Mouse (Mus musculus): ENCODE measurements around the gene Ranbp9.

The Ranbp9 gene

DNA sequence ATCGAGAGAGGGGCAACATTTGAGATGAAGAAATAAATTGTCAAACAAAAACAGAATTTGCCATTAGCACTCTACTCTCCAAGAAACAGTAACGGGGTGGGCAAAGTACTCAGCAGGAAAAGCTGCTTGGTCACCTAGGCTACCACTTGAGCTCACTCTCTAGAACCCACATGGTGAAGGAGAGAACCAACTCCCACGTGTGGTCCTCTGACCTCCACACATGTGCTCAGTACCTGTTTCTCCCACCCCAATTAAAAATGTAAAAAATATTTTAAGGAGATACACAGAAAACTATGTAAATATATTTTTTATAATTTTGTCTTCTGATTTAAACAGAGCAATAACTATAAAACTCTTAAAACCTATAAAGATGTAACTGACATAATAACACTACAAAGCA, 33.4 kb downstream of the Ranbp9 start:
- no peak for DNase-seq

DNA sequence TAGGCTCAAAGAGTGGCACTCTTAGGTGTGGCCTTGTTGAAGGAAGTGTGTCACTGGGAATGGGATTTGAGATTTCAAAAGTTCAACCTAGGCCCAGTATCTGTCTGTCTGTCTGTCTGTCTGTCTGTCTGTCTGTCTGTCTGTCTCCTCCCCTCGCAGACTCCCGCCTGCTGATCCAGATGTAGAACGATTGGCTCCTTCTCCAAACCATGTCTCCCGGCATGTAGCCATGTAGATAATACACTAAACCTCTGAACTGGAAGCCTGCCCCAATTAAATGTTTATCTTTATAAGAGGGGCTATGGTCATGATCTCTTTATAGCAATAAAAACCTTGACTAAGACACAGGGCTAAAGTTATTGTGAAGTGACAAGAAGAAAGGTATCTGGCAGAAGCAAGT, 35.3 kb downstream of the Ranbp9 start:
- no peak for DNase-seq

- no peak for DNase-seq
Measured at GRCm38 (mm10) chr13:43444717-43445116, 36.4 kb downstream of the Ranbp9 start.

DNA sequence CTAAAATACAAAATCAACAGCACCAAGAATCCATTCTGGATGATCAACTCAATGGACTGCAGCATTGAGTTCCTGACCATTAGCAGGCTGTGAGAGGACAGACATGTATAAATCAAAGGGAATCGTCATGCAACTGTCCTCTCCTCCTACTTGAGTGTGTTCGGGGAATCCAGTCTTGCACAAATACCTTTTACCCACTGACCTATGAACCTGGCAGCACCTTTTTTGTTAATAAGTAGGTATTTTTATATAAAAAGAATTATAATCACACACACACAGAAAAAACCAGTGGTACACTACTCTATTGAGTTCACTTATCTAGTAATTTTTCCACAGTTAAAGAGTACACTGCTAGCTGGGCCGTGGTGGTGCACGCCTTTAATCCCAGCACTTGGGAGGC, 37.4 kb downstream of the Ranbp9 start:
- no peak for DNase-seq

GRCm38 (mm10) chr13:43442551-43442950, 38.5 kb downstream of the Ranbp9 start:
- no peak for DNase-seq

DNA sequence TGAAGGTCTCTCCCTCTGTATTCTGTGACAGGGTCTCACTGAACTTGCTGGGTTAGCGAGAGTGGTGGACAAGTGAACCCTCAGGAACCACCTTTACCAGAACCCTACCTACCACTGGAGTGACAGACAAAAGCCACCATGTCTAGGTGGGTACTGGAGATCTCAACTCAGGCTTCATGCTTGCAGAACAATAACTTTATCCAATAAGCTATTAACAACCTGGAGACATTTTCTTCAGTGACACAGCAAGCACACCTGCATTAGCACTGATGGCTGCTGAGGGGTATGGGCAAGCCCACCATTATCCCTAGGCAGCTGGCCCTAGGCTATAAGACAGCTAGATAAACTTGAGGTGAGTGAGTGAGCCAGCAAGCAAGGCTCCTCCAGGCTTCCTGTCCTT, 40.7 kb downstream of the Ranbp9 start:
- DNase-seq = no peak

DNA sequence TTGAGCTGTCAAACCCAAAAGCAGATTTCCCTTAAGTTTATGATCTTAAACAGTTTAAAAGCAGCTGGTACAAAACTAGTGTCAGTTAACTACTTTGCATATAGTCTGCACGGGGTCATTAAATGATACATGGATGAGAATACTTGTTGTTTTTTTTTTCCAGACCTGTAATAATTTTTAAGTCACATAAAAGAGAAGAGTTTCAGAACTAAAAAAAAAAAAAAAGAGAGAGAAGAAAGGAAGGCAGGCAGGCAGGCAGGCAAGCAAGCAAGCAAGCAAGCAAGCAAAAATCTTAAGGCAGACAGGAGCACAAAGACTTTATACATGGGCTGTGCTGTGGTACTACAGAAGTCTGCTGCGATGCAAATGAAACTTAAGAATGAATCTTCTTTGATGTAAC, 47.7 kb downstream of the Ranbp9 start:
- DNase-seq = no peak

DNA sequence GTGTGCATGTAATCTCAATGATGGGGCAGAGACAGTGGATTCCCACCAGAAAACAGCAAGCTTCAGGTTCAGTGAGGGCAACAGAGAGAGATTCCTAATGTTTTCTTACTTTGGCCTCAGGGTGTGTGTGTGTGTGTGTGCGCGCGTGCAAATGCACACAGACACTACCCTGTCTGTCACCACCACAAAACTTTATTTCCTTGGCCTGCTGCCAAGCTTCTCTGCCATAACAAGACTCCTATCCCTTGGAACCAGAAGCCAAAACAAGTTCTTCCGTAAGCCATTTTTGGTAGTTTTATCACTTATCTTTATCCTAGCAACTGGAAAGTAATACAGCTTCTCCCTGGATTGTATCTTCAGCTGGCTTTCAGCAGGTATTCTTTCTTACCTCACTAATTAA, 52.6 kb downstream of the Ranbp9 start:
- no peak for DNase-seq

GRCm38 (mm10) chr13:43415249-43415648, 65.8 kb downstream of the Ranbp9 start:
- DNase-seq = no peak

DNA sequence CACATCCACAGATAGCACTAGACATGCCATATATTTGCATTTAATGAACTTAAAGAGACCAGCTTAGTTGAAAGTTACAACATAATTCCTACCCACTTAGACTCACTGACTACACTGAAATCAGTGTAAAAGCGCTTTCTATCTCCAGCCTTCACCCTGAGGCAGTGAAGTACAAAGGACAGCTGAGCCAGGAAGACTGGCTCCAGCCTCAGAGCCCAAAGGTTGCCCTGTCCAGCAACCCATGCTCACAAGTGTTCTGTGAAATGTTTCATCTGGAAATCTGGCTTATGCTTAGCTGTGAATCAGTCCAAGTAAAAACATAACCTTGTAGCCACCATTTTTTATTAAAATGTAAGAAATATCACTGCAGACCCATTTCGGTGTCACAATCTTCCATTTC, 67.5 kb downstream of the Ranbp9 start:
- DNase-seq = no peak

- DNase-seq = no peak
Measured at GRCm38 (mm10) chr13:43412311-43412710, 68.8 kb downstream of the Ranbp9 start.

GRCm38 (mm10) chr13:43399576-43399975, 81.5 kb downstream of the Ranbp9 start:
- no peak for DNase-seq

DNA sequence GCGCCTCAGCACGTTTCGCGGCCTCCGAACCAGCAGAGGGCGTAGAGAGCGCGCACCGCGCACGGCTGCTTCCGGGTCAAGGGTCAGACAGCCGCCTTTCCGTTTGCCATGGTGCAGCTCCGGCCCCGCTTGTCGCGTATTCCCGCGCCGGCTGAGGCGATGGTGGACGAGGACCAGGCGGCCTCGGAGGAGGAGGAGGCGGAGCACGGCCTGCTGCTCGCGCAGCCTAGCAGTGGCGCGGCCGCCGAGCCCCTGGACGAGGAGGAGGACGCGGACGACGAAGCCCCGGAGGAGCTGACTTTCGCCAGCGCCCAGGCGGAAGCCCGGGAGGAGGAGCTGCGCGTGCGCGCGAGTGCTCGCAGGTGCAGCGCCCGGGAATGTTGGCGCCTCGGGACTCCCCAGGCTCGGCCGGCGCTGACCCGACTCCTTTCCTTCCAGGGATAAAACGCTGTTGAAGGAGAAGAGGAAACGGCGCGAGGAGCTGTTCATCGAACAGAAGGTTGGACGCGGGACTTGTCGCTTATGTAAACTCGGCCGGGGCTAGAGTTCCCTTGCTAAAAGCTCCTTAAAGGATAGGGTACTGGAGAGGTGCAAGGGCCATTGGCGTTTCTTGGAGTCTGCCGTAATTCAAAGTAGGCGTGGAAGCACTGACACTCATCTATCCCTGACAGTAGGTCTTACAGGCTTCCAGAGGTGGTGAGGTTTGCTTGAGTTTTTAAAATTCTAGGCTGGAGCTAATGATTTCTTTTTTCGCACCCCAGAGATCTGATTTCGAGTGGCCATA, 82.6 kb downstream of the Ranbp9 start, which contains the start of gene Nol7:
TSS of gene Nol7 (plus strand) at position 94 of the 784 bp plus-strand sequence.
- peak; percentile 94 for DNase-seq

- no peak for DNase-seq
Measured at GRCm38 (mm10) chr13:43397700-43398296, 83.3 kb downstream of the Ranbp9 start.

GRCm38 (mm10) chr13:43385321-43385720, 95.8 kb downstream of the Ranbp9 start:
- DNase-seq = no peak

DNA sequence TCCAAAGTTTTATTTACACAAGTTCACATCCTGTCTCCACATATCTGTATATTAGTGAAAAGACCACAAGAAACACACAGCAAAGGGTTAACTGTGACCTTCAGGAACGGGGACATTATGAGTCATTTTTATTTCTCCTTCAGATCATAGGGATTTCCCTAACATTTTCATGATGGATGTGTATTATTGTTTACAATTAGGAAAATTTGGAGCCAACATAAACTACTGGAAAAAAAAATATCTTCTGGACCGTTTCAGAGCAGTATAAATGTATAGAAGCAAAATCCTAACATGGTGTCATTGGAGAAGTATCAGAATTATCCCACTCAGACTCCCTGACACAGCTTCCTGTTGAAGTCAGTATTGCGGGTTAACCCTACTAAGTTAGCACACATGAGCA, 101.1 kb downstream of the Ranbp9 start:
- no peak for DNase-seq

- DNase-seq = no peak
Measured at GRCm38 (mm10) chr13:43374918-43375432, 106.1 kb downstream of the Ranbp9 start.

GRCm38 (mm10) chr13:43374205-43374604, 106.9 kb downstream of the Ranbp9 start:
- no peak for DNase-seq

DNA sequence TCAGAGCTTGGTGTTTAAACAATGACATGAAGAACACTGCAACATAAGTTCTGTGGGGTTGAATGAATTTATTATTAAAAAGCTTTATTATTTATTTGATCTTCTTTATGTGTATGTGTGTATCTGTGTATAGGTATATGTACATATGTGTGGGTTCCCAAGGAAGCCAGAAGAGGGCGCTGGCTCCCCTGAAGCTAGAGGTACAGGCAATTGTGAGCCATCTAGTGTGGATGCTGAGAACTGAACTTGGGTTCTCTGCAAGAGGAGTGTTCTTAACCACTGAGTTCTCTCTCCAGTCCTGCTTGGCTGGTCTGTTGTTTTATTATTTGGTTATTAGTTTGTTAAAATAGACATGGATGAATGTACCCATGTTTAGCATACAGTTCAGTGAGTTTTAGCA, 108.2 kb downstream of the Ranbp9 start:
- no peak for DNase-seq

DNA sequence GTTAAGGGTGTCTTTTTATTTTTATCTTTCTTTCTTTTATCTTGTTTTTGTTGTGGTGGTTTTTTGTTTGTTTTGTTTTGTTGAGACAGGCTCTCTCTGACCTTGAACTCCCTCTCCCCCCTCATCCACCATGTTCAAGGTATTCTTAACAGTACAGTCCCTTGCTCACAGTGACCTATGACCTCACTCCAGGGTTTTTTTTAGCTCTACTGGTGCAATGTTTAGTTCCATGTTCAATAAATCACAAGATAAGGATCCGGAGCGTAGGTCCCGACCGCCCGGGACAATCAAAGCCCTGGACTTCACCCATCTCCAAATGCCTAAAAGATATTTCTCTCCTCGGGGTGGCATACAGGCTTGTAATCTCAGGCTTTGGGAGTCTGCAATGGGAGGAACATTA, 111.0 kb downstream of the Ranbp9 start:
- no peak for DNase-seq

DNA sequence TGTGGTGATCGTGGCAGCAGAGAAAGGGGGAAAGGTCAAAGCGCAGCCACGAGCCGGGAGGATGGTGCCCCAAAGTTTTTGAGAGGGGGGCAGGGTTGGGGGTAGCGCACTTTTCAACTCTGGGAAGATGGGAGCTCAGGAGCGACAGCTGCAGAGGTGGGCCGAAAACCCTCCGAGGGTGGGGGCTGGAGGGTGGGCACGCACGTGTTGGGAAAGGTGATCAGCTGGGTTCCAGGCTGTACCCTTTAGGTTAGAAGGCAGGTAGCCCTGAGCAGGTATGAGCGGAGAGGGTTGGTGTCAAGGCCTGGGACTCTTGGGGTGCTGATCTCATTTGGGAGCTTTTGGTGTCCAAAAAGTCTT, 115.3 kb downstream of the Ranbp9 start:
- DNase-seq = no peak

DNA sequence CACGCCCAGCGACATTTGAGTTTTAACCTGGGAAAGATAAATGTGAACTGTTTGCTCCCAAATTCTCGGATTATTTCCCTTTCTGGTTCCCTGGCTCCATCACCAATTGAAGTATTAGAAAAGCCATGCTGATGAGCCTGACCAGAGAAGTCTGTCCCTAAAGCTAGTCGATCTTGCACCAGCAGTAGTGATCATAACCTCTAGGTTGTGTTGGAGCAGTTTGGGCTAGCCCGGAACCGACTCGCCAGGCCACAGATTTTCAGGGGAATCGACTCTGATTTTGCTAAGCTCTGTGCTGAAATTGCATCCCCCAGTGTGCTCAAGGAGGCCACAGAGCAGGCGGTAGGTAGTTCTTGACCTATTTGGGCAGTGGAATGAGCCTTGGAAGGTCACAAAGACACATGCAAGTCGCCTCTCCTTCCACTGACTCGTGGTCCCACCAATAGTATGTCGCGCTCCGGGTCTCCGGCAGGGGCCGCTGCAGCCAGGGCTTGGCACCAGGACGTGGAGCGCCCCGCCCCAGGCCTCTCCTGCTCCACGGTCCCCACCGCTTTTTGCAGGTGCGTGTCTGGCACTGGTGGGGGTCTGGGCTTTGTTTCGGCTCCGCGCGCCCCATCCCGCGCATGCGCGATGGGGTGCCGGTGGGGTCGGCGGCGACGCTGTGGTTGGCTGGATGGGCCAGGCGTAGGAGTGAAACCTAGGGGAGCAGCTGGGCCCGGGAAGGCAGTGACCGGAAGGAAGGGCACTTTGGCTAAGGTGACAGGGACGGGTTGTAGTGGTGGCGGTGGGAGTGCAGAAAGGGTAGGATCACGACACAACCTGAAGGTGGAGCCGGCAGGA, 115.9 kb downstream of the Ranbp9 start, which contains the start of gene Sirt5:
TSS of gene Sirt5 (plus strand) at position 512 of the 840 bp plus-strand sequence.
- peak; percentile 94 for DNase-seq

GRCm38 (mm10) chr13:43362353-43362752, 118.7 kb downstream of the Ranbp9 start:
- DNase-seq = no peak
